Mouse (Mus musculus) liver, embryonic 14.5 days (tissue): ENCODE data around the gene Gpr146. TPM values are rescaled to one million over a fixed set of nuclear protein-coding genes. Genes with fewer than 3 reads are reported as not detected.

Source experiments
- ATAC-seq: fragments of 200-750 bp; cut with Nextera tagmentation; 2 replicates; pipeline ENCODE4 v1.8.0; 2017; ENCODE audit warnings: moderate number of reproducible peaks, mild to moderate bottlenecking, moderate library complexity; ENCODE audit not compliant: insufficient read depth
- DNase-seq, 3 experiments: peaks; one replicate each; pipeline ENCODE4 v3.0.0-alpha.2; 2012 to 2013; ENCODE audit warnings: low read depth in 3 of 3, low spot score in 3 of 3
- H3K27ac ChIP-seq: fragments of 300-500 bp; sonication (generic); 2 replicates; pipeline ENCODE4 v1.5.1; 2014; ENCODE audit warnings: moderate library complexity, mild to moderate bottlenecking, control low read depth, inconsistent platforms
- H3K27me3 ChIP-seq: fragments of 300-500 bp; sonication (generic); 2 replicates; pipeline ENCODE4 v1.6.1; 2014; ENCODE audit warnings: mild to moderate bottlenecking, low read length, moderate library complexity; ENCODE audit not compliant: control insufficient read depth, insufficient read depth
- H3K36me3 ChIP-seq: fragments of 300-500 bp; sonication (generic); replicated peaks from 2 replicates; pipeline ENCODE4 v1.6.1; 2014; ENCODE audit warnings: low read depth; ENCODE audit not compliant: control insufficient read depth, insufficient read depth
- H3K4me1 ChIP-seq, 2 experiments: fragments of 200-500 bp in 1 of 2; fragments of 300-500 bp in 1 of 2; sonication (generic) in 1 of 2; replicated peaks; 2 replicates each; pipeline ENCODE4 v1.6.1; 2012 to 2014; ENCODE audit warnings: antibody characterized with exemption in 1 of 2, inconsistent platforms in 1 of 2, low read length in 1 of 2; ENCODE audit not compliant: control insufficient read depth in 2 of 2, insufficient read depth in 2 of 2
- H3K4me2 ChIP-seq: fragments of 300-500 bp; sonication (generic); 2 replicates; pipeline ENCODE4 v1.6.1; 2014; ENCODE audit warnings: low read depth, mild to moderate bottlenecking, control low read depth, moderate library complexity
- H3K4me3 ChIP-seq, 2 experiments: fragments of 200-500 bp in 1 of 2; fragments of 300-500 bp in 1 of 2; sonication (generic) in 1 of 2; 2 replicates each; pipeline ENCODE4 v1.5.1; 2012 to 2014; ENCODE audit warnings: low read depth in 2 of 2, low read length in 2 of 2, mild to moderate bottlenecking in 2 of 2, control low read depth in 1 of 2, inconsistent platforms in 1 of 2, moderate library complexity in 1 of 2; ENCODE audit not compliant: insufficient read depth in 1 of 2
- H3K9ac ChIP-seq: fragments of 300-500 bp; sonication (generic); replicated peaks from 2 replicates; pipeline ENCODE4 v1.6.1; 2014; ENCODE audit warnings: mild to moderate bottlenecking, control low read depth, moderate library complexity
- H3K9me3 ChIP-seq: fragments of 300-500 bp; sonication (generic); 2 replicates; pipeline ENCODE4 v1.6.1; 2016; ENCODE audit warnings: low read length, mixed read lengths; ENCODE audit not compliant: control insufficient read depth
- CTCF ChIP-seq: IDR thresholded peaks from 2 replicates; pipeline ENCODE4 v1.5.1; 2016; ENCODE audit warnings: antibody characterized with exemption, low read depth, control low read depth
- EP300 ChIP-seq: IDR thresholded peaks from 2 replicates; pipeline ENCODE4 v1.6.1; 2016; ENCODE audit warnings: antibody characterized with exemption, low read depth
- WGBS: fragments of 180-500 bp; shearing (Covaris S2); extraction: QIAGEN DNeasy Blood & Tissue Kit; methylation state at CpG from one replicate; pipeline ENCODE4 v1.1.7; 2014; ENCODE audit not compliant: insufficient replicate concordance; 5-methylcytosine and 5-hydroxymethylcytosine counted together
- polyA plus RNA-seq, 2 experiments: library from polyadenylated mRNA; depleted of rRNA in 1 of 2; stranded (reverse) in 1 of 2; unstranded in 1 of 2; fragments of >200 nt; fragmentation: Nextera tagmentation in 1 of 2; extraction: Ambion mirVana in 1 of 2; gene quantifications; 2 replicates each; pipeline versions ENCODE4 v1.2.1 to v1.2.3; 2012 to 2014

Gene Gpr146
- polyA plus RNA-seq, 2 experiments: 14.6 to 18.4 TPM

DNA sequence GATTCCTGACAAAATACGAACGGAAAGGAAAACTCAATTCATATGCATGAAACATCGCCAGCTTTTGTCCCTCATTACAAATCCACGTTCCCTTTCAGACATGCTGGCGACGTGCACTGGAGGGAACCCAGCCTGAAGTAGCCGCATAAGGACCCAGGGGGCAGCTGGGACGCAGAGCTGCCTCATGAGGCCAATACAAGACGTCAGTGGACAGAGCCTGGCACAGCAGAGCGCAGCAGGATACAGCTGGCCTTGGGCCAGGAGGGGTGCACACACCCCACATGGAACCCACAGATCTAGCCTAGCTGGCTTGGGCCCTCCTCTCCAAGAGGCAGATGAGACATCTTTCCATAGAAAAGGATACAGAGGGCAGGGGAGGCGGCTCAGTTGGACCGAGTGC, 60.9 kb downstream of the Gpr146 start:
- H3K4me1 ChIP-seq: no peaks in the 10 kb centered on the region
- WGBS: 74% methylated on average over 12 of the region's 12 CpGs
- H3K27me3 ChIP-seq: no peaks in the 10 kb centered on the region
- no peak overlapping the region for H3K9ac ChIP-seq
- H3K4me2 ChIP-seq: no peak overlapping the region
- no peaks in the 10 kb centered on the region for H3K36me3 ChIP-seq
- ATAC-seq (no peak), DNase-seq (no peak)
- H3K4me3 ChIP-seq: no peak overlapping the region
- no peak overlapping the region for H3K27ac ChIP-seq
- H3K9me3 ChIP-seq: no peaks in the 10 kb centered on the region
- no peak for TF ChIP-seq CTCF
- TF ChIP-seq EP300: no peak

DNA sequence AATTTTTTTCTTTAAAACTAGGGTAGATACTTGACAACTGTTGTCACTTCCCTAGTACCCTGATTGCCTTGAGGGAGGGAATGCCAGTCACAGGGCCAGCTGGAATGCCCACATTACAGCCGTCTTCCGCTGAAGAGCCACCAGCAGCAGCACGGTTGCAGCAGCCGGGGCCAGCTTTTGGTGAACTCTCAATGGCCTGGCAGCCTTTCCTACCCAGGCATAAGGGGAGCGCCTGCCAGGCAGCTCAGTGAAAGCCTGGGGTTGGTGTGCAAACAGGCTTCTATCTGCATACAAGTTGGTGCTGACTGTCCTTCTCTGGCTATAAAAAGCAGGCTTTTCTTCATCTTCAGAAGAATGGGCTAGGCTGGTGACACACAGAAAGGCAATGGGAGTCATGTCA, 63.0 kb downstream of the Gpr146 start:
- DNase-seq (no peak), ATAC-seq (no peak)
- 77% methylated on average over 5 of the region's 5 CpGs for WGBS
- H3K4me2 ChIP-seq: no peak overlapping the region
- TF ChIP-seq EP300: no peak
- no peak for TF ChIP-seq CTCF
- no peak overlapping the region for H3K27ac ChIP-seq
- no peak overlapping the region for H3K4me3 ChIP-seq
- no peak overlapping the region for H3K9ac ChIP-seq
- no peaks in the 10 kb centered on the region for H3K27me3 ChIP-seq
- no peaks in the 10 kb centered on the region for H3K4me1 ChIP-seq
- H3K9me3 ChIP-seq: no peaks in the 10 kb centered on the region
- H3K36me3 ChIP-seq: no peaks in the 10 kb centered on the region

DNA sequence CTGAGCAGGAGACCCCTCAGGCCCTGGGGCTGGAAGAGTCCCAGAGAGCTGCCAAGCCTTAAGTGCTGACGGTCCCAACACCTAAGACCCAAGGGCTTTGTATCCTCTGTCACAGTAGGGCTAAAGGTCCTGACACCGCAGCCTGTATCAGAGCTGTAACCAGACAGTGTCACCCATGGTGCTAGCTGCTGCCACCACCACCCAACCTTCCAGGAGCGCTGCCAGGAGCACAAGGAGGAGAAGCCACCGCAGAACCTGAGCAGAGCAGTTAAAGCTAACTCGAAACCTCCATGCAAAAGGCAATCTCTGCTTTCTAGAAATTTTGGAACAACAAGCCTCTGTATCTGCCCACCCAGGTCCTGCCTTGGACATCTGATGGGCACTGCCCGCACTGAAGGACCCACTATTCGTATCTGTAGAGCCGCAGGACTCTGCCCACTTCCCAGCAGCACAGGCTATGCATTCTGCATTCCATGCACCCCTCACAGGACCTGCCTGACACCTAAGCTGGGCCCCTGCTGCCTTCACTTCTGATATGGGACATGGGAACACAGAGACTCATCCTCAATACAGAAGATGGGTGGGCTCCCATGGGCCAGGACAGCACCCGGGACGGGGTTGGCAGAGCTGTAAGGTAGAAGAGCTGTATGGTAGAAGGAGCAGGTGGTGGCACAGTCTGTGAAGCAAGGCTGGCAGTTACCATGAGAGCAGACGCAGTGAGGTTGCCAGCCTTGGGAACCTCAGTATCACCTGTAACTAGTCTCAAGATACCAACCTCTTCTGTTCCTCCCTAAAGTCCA, 63.6 kb downstream of the Gpr146 start:
- H3K4me3 ChIP-seq: no peak overlapping the region
- H3K27me3 ChIP-seq: no peaks in the 10 kb centered on the region
- 73% methylated on average over 11 of the region's 11 CpGs for WGBS
- no peaks in the 10 kb centered on the region for H3K9me3 ChIP-seq
- no peak for TF ChIP-seq CTCF
- TF ChIP-seq EP300: no peak
- H3K9ac ChIP-seq: no peak overlapping the region
- H3K4me2 ChIP-seq: no peak overlapping the region
- no peak overlapping the region for H3K27ac ChIP-seq
- ATAC-seq (no peak), DNase-seq (no peak)
- no peaks in the 10 kb centered on the region for H3K36me3 ChIP-seq
- no peaks in the 10 kb centered on the region for H3K4me1 ChIP-seq

DNA sequence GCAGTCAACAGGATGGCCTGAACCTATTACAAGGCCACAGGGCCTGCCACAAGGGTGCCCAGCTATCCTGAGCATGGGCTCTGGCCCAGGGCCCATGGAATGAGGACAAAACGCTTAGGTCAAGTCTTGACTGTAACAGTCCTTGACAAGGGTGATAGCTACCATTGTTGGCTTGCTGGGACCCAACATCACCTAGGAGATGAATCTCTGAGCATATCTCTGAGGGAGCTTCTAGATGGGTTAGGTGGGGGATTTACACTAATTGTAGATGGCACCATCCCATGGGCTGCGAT, 64.2 kb downstream of the Gpr146 start:
- Histone ChIP-seq H3K9me3 (no peaks in the 10 kb centered on the region), H3K36me3 (no peaks in the 10 kb centered on the region), H3K4me1 (no peaks in the 10 kb centered on the region), H3K27ac (no peak overlapping the region), H3K4me2 (no peak overlapping the region), H3K9ac (no peak overlapping the region), H3K4me3 (no peak overlapping the region), H3K27me3 (no peaks in the 10 kb centered on the region)
- DNase-seq: no peak
- WGBS: 78% methylated on average over 2 of the region's 2 CpGs
- no peak for ATAC-seq
- TF ChIP-seq CTCF (no peak), EP300 (no peak)

DNA sequence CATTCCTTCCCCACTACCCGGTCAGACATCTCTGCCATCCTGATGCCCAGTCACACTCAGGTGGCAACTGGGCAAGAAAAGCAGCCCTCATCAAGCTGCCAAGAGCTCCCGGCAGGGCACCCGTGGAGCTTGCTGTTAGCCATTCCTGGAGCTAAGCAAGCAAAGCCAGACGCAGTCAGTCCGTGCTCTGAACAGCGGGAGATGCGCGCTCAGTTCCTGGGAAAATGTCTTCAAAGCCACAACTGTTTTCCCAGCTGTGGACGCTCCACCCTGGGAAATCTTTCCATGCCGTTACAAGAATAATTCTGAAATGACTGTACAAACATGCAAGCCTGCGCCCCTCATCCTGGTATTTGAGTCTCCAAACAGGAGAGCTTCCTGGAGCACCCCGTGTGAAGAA, 64.9 kb downstream of the Gpr146 start:
- TF ChIP-seq EP300 (no peak), CTCF (no peak)
- DNase-seq: no peak
- Histone ChIP-seq H3K4me1 (no peaks in the 10 kb centered on the region), H3K27me3 (no peaks in the 10 kb centered on the region), H3K9ac (no peak overlapping the region), H3K9me3 (no peaks in the 10 kb centered on the region), H3K27ac (no peak overlapping the region), H3K36me3 (no peaks in the 10 kb centered on the region), H3K4me3 (no peak overlapping the region), H3K4me2 (no peak overlapping the region)
- 85% methylated on average over 12 of the region's 12 CpGs for WGBS
- no peak for ATAC-seq
